Mouse (Mus musculus) kidney, postnatal 0 days (tissue): ENCODE data around the gene AC134908.4. TPM values are rescaled to one million over a fixed set of nuclear protein-coding genes. Genes with fewer than 3 reads are reported as not detected.
A peak's percentile ranks its signal among the peaks of the same experiment; 100 is the strongest.
"Not testable (repeated sequence)": the region's sequence is repeated elsewhere in the genome, so short reads cannot be mapped to it uniquely, and the experiment has no call there.

Experiments used
- ATAC-seq: fragments of 200-750 bp; cut with Nextera tagmentation; replicated peaks from 2 replicates; pipeline ENCODE4 v1.8.0; 2017; ENCODE audit warnings: low read depth, moderate number of reproducible peaks, moderate TSS enrichment, moderate library complexity; ENCODE audit not compliant: low FRiP score
- DNase-seq: peaks from one replicate; pipeline ENCODE4 v3.0.0-alpha.2; 2016; ENCODE audit warnings: low spot score
- H3K27ac ChIP-seq: fragments of 300-500 bp; sonication (generic); 2 replicates; pipeline ENCODE4 v1.5.1; 2014; ENCODE audit warnings: mild to moderate bottlenecking
- H3K27me3 ChIP-seq: fragments of 300-500 bp; sonication (generic); 2 replicates; pipeline ENCODE4 v1.6.1; 2014; ENCODE audit warnings: low read length, mixed read lengths; ENCODE audit not compliant: insufficient read depth
- H3K36me3 ChIP-seq: fragments of 300-500 bp; sonication (generic); 2 replicates; pipeline ENCODE4 v1.6.1; 2014; ENCODE audit warnings: low read length, mixed read lengths; ENCODE audit not compliant: insufficient read depth
- H3K4me1 ChIP-seq: fragments of 300-500 bp; sonication (generic); replicated peaks from 2 replicates; pipeline ENCODE4 v1.6.1; 2014; ENCODE audit warnings: antibody characterized with exemption, low read length, mixed read lengths; ENCODE audit not compliant: insufficient read depth
- H3K4me2 ChIP-seq: fragments of 300-500 bp; sonication (generic); 2 replicates; pipeline ENCODE4 v1.6.1; 2014; ENCODE audit warnings: mild to moderate bottlenecking, low read length, moderate library complexity, mixed read lengths
- H3K4me3 ChIP-seq: fragments of 300-500 bp; sonication (generic); replicated peaks from 2 replicates; pipeline ENCODE4 v1.5.1; 2014; ENCODE audit warnings: low read depth, low read length
- H3K9ac ChIP-seq: fragments of 300-500 bp; sonication (generic); 2 replicates; pipeline ENCODE4 v1.6.1; 2014; ENCODE audit warnings: low read depth, low read length
- H3K9me3 ChIP-seq: fragments of 300-500 bp; sonication (generic); replicated peaks from 2 replicates; pipeline ENCODE4 v1.6.1; 2016; ENCODE audit warnings: low read length, inconsistent platforms, mixed read lengths
- CTCF ChIP-seq: IDR thresholded peaks from 2 replicates; pipeline ENCODE4 v1.5.1; 2016; ENCODE audit warnings: antibody characterized with exemption, low read depth, mild to moderate bottlenecking, moderate library complexity
- WGBS: fragments of 180-500 bp; shearing (Covaris S2); extraction: QIAGEN DNeasy Blood & Tissue Kit; methylation state at CpG from one replicate; pipeline ENCODE4 v1.1.7; 2014; 5-methylcytosine and 5-hydroxymethylcytosine counted together
- polyA plus RNA-seq: library from polyadenylated mRNA; unstranded; fragments of >200 nt; fragmentation: Nextera tagmentation; extraction: Ambion mirVana; gene quantifications from 2 replicates; pipeline ENCODE4 v1.2.1, GENCODE M21; 2015

AC134908.4 gene
- polyA plus RNA-seq, 1 experiment from 2014 or later: 0.82 TPM

DNA sequence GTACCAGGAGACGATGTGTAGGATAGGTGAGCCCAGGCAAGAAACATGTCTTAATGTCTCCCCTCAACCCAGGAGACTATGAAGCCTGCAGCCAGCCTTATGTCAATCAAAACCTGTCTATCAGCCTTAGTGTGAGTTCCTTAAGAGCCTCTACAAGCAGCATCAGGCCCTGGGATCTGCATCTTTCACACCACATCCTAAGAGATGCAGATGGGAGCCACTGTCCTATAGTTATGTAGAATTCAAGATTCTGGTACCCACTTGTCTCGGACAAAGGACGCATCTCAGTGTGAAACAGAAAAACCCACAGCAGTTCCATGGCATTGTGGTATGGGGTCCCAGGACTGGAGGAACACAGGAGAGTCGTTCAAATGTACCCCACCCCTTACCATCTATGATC lies 40.4 kb downstream of the AC134908.4 start:
- 80% methylated on average over 4 of the region's 4 CpGs for WGBS
- Histone ChIP-seq H3K4me1 (no peaks in the 10 kb centered on the region; the same call in 1 of the 2 replicates), H3K4me3 (no peak overlapping the region), H3K9ac (no peak overlapping the region), H3K36me3 (no peaks in the 10 kb centered on the region), H3K27me3 (no peaks in the 10 kb centered on the region), H3K4me2 (no peak overlapping the region), H3K9me3 (no peaks in the 10 kb centered on the region), H3K27ac (no peak overlapping the region)
- ATAC-seq: no peak
- TF ChIP-seq CTCF: no peak
- DNase-seq: no peak

DNA sequence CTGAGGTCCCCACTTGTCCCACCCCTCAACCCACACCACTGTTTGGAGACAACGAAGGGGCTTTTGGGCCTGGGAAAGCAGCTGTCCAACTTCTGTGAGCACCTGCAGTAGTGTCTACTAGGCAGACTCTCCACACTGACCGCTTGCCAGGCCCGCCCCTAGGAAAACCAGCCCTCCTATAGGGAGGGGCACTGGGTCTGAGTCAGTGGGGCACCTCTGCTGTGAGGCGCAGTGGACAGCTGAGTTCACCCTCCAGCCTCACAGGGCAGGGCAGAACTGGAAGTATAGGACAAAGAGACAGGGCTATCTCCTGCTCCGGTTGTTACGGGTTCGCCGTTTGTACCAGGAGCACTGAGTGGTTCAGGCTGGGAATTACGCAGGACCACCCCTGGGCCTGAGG lies 41.2 kb downstream of the AC134908.4 start, which contains the start of gene Msln:
Msln (minus strand) TSS at position 138 of the 400 bp plus-strand sequence.
- Histone ChIP-seq H3K36me3 (no peaks in the 10 kb centered on the region), H3K9me3 (no peaks in the 10 kb centered on the region), H3K4me2 (no peak within 1 kb of the TSS), H3K4me3 (no peak within 1 kb of the TSS), H3K27me3 (no peaks in the 10 kb centered on the region), H3K9ac (no peak within 1 kb of the TSS), H3K4me1 (no peaks in the 10 kb centered on the region; the same call in 1 of the 2 replicates), H3K27ac (no peak within 1 kb of the TSS)
- DNase-seq: no peak
- WGBS: 86% methylated on average over 9 of the region's 9 CpGs
- ATAC-seq: no peak
- no peak for TF ChIP-seq CTCF

DNA sequence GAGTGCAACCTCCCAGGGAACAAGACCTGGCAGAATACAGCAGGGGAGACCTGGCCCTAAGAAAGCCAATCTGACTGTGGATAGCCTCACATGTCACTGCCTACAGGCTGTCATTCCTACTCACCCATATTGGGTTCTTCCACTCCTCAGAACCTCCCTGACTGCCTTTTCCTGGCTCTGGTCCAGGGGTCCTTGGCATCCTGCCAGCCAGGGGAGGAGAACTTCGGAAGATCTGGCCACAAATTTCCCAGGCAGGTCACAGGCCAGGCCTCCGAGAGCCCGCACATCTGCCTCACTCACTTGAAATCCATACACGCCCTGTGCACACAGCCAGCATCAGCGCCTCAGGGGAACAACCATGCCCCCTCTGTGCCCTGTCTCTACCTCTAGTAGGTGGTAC lies 44.0 kb downstream of the AC134908.4 start:
- DNase-seq (peak; percentile 32), ATAC-seq (no peak)
- H3K4me3 ChIP-seq: no peak overlapping the region
- no peak overlapping the region for H3K27ac ChIP-seq
- H3K9me3 ChIP-seq: no peaks in the 10 kb centered on the region
- H3K4me1 ChIP-seq: no peaks in the 10 kb centered on the region; the same call in 1 of the 2 replicates
- TF ChIP-seq CTCF: no peak
- H3K4me2 ChIP-seq: no peak overlapping the region
- H3K36me3 ChIP-seq: no peaks in the 10 kb centered on the region
- H3K27me3 ChIP-seq: no peaks in the 10 kb centered on the region
- 23% methylated on average over 5 of the region's 5 CpGs for WGBS
- 0 out of 2 replicates have a peak overlapping the region, but pooled peaks have one; percentile 28 for H3K9ac ChIP-seq

DNA sequence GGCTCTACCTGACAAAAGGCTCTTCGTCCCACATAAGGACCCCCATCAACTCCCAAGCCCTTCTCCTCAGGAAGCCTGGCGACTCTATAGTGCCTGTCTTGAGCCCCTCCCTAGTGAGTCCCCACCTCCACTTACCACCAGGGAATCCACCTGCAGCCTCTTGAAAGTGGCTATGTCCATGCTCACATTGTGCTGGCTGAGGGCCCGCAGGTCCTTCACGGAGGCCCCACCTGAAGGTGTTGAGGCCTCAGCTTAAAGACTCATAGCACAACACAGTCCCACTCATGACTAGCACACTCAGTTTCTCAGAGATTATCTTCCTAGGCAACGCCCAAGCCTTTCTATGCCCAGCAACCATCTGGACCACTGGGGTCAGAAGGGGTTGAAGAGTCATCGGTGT lies 46.1 kb downstream of the AC134908.4 start:
- H3K9me3 ChIP-seq: no peaks in the 10 kb centered on the region
- ATAC-seq (no peak), DNase-seq (no peak)
- H3K36me3 ChIP-seq: no peaks in the 10 kb centered on the region
- H3K9ac ChIP-seq: no peak overlapping the region
- H3K27me3 ChIP-seq: no peaks in the 10 kb centered on the region
- TF ChIP-seq CTCF: no peak
- no peak overlapping the region for H3K4me2 ChIP-seq
- no peak overlapping the region for H3K27ac ChIP-seq
- WGBS: 88% methylated on average over 6 of the region's 6 CpGs
- no peaks in the 10 kb centered on the region; the same call in 1 of the 2 replicates for H3K4me1 ChIP-seq
- no peak overlapping the region for H3K4me3 ChIP-seq

DNA sequence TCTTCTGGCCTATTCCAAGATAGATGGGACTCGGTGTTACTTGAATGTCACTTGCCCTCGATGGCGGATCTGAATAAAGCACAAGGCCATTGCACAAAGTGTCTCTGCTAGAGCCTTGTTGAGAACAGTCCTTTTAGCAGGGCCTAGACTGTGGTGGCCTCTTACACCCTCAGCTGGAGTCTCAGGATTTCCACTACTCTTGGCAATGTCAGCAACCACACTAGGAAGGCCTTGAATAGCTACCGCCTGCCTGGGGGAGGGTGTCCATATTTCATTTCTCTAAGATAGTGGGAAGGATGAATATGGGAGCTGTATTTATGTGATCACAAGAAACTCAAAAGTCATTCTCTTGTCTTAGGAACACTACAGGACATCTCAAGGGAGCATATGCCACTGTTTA lies 47.2 kb downstream of the AC134908.4 start:
- ATAC-seq: no peak

DNA sequence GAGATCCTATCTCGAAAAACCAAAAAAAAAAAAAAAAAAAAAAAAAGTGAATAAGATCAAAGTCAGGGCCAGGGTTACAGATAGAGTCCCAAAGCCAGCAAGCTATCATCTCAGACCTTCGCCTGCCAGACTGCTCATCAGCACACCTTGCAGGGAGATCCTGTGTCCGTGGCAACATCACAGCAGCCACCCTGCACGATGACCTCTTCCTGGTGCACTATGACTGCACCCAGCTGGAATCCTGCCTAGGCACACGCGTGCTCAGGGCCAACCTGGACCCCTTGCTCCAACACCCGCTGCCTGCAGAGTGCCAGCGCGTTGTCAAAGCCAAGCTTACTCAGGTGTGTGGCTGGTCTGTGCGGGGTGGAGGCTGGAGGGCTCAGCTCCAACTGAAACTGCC lies 51.1 kb downstream of the AC134908.4 start:
- Histone ChIP-seq H3K4me3 (no peak overlapping the region), H3K9me3 (no peaks in the 10 kb centered on the region), H3K27ac (no peak overlapping the region), H3K9ac (no peak overlapping the region), H3K4me1 (no peaks in the 10 kb centered on the region), H3K27me3 (no peaks in the 10 kb centered on the region), H3K36me3 (no peaks in the 10 kb centered on the region), H3K4me2 (no peak overlapping the region)
- 76% methylated on average over 10 of the region's 10 CpGs for WGBS
- ATAC-seq (no peak), DNase-seq (no peak)
- no peak for TF ChIP-seq CTCF

More for the DNA sequence above, 47.2 kb downstream of the AC134908.4 start:
- no peak for TF ChIP-seq CTCF
- H3K4me2 ChIP-seq: no peak overlapping the region
- H3K9ac ChIP-seq: no peak overlapping the region
- WGBS: 89% methylated on average over 4 of the region's 4 CpGs
- no peaks in the 10 kb centered on the region for H3K27me3 ChIP-seq
- no peak overlapping the region for H3K27ac ChIP-seq
- no peak for DNase-seq
- no peaks in the 10 kb centered on the region for H3K9me3 ChIP-seq
- H3K36me3 ChIP-seq: no peaks in the 10 kb centered on the region
- H3K4me3 ChIP-seq: no peak overlapping the region
- H3K4me1 ChIP-seq: no peaks in the 10 kb centered on the region; the same call in 1 of the 2 replicates

DNA sequence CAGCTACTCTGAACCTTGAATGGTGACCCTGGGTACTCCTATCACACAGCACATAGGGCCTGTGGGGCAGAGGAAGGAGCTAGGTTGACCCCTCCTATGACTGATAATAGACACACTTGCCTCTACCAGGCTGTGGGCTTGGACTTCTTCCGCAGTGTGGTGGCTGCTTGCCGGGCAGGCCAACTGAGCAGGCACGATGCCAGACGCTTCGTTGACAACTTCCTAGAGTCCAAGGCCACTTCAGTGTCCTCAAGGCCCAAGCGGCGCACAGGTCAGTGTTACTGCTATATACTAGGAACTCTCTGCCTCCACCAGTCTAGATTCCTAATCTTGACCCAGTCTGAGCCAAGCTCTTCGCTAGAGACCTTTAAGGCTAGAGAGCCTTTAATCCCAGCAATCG lies 51.6 kb downstream of the AC134908.4 start:
- Histone ChIP-seq H3K4me3 (no peak overlapping the region), H3K27ac (no peak overlapping the region), H3K4me2 (no peak overlapping the region), H3K9me3 (no peaks in the 10 kb centered on the region), H3K36me3 (no peaks in the 10 kb centered on the region), H3K27me3 (no peaks in the 10 kb centered on the region), H3K9ac (no peak overlapping the region), H3K4me1 (no peaks in the 10 kb centered on the region)
- ATAC-seq (no peak), DNase-seq (no peak)
- 90% methylated on average over 9 of the region's 9 CpGs for WGBS
- TF ChIP-seq CTCF: no peak

DNA sequence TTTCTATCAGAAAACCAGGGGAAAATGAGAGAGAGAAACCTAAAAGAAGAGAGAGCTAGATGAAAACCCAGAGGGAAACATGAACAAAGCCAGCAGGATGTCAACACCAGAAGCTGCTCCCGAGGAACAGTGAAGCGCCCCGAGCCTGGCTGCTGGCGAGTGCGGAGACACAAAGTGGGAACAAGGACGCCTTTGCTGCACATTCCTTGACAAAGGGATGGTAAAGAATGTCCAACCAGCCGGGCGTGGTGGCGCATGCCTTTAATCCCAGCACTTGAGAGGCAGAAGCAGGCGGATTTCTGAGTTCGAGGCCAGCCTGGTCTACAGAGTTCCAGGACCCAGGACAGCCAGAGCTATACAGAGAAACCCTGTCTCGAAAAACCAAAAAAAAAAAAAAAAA lies 54.0 kb downstream of the AC134908.4 start:
- WGBS: 71% methylated on average over 12 of the region's 12 CpGs
- H3K4me1 ChIP-seq, H3K36me3 ChIP-seq, H3K9ac ChIP-seq, H3K27me3 ChIP-seq, H3K9me3 ChIP-seq, H3K27ac ChIP-seq, ATAC-seq, H3K4me3 ChIP-seq, DNase-seq, H3K4me2 ChIP-seq: not testable (repeated sequence)
